8 mouse cellular contexts compared by ENCODE assay signal in the genomic region with DNA sequence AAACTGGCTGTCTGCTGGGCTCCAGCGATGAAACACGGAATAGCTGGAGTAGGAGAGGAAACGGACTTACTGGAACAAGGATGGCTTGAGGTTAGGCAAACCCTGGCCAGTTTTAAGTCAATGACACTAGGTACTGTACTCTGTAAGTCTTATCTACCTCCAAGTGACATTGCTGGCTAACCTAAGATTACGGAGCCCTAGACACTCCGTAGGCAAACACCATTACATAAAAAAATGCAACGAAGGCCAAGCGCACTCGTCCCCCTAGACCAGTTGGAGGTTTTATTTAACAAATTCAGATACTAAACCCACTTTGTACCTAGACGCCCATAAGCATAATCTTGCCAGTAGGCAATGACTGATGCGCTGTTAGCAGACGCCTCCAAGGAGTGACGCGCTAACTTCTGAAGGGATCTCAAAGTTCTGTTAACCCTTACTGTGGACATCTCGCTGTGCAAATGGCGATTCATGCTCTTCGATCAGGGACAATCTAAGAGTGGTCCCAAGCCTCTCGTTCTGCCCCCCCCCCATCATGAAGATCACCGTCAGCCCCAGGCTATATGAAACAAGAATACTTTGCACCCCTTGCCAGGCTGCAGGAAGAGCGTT. TPM values are rescaled to one million over a fixed set of nuclear protein-coding genes. Genes with fewer than 3 reads are reported as not detected.
DNase-seq lines count a peak whose midpoint lies in the region; ATAC-seq and TF ChIP-seq lines count a peak whose summit lies in the region.

No protein-coding gene starts in this region.

- peaks cover 6 to 11% of the 10 kb centered on the region in 2 experiments; a peak in 3 of 4 replicates for H3K36me3 ChIP-seq in MEL (ENCODE audit: control insufficient read depth in 1 of 2, insufficient read depth in 2 of 2, low read length in 2 of 2)
- no peaks in the 10 kb centered on the region for H3K36me3 ChIP-seq in embryonic facial prominence, embryonic 11.5 days (replicated peaks; ENCODE audit: control insufficient read depth, insufficient read depth, low read depth, low read length)
- H3K36me3 ChIP-seq in hindbrain, embryonic 14.5 days (replicated peaks; ENCODE audit: control insufficient read depth, insufficient read depth), result peaks cover 18% of the 10 kb centered on the region
- H3K36me3 ChIP-seq in limb, embryonic 15.5 days, result peaks cover 4% of the 10 kb centered on the region; the same call in 1 of the 2 replicates
- H3K36me3 ChIP-seq in myocyte (ENCODE audit: control insufficient read depth, insufficient read depth), result peaks cover 11% of the 10 kb centered on the region

- peak overlapping the region; percentile 91 for H3K9ac ChIP-seq in MEL (ENCODE audit: control insufficient read depth, low read depth, low read length, poor library complexity, severe bottlenecking)
- peak overlapping the region; percentile 80 for H3K9ac ChIP-seq in embryonic facial prominence, embryonic 11.5 days (replicated peaks; ENCODE audit: low read length)
- peak overlapping the region; percentile 70 for H3K9ac ChIP-seq in hindbrain, embryonic 14.5 days
- peak overlapping the region; percentile 49 for H3K9ac ChIP-seq in limb, embryonic 15.5 days

- peaks cover 3 to 5% of the 10 kb centered on the region in 2 experiments; a peak in 2 of 4 replicates for H3K4me1 ChIP-seq in MEL (ENCODE audit: control insufficient read depth in 1 of 2, insufficient read depth in 2 of 2, low read length in 2 of 2)
- no peaks in the 10 kb centered on the region for H3K4me1 ChIP-seq in embryonic facial prominence, embryonic 11.5 days (ENCODE audit: control insufficient read depth, insufficient read depth, low read length)
- H3K4me1 ChIP-seq in hindbrain, embryonic 14.5 days (replicated peaks; ENCODE audit: control insufficient read depth, insufficient read depth, low read length), result peaks cover 6% of the 10 kb centered on the region
- peaks cover 5% of the 10 kb centered on the region; the same call in 1 of the 2 replicates for H3K4me1 ChIP-seq in limb, embryonic 15.5 days

- peaks cover 24% of the 10 kb centered on the region for H3K79me2 ChIP-seq in MEL (ENCODE audit: control insufficient read depth, insufficient read depth, low read length, poor library complexity)
- peaks cover 22% of the 10 kb centered on the region for H3K79me2 ChIP-seq in myocyte (ENCODE audit: control insufficient read depth, insufficient read depth)

- TF ChIP-seq POLR2A in MEL (IDR thresholded peaks at IDR 0.05; ENCODE audit: control insufficient read depth in 1 of 2, insufficient read depth in 1 of 2, low read depth in 1 of 2, low read length in 2 of 2, poor library complexity in 1 of 2) (no peak), myocyte (IDR thresholded peaks at IDR 0.05; ENCODE audit: insufficient read length, low read depth) (no peak)

- peak overlapping the region; percentile 72 to 77 for H3K4me3 ChIP-seq in MEL (ENCODE audit: control insufficient read depth in 1 of 2, insufficient read depth in 1 of 2, low read depth in 2 of 2, low read length in 2 of 2)
- H3K4me3 ChIP-seq in embryonic facial prominence, embryonic 11.5 days (ENCODE audit: low read depth, low read length), result peak overlapping the region; percentile 57
- H3K4me3 ChIP-seq in hindbrain, embryonic 14.5 days (replicated peaks; ENCODE audit: low read length), result peak overlapping the region; percentile 57
- peak overlapping the region; percentile 50 for H3K4me3 ChIP-seq in limb, embryonic 15.5 days
- peak overlapping the region; percentile 94 for H3K4me3 ChIP-seq in myocyte

- TF ChIP-seq RAD21 in MEL (IDR thresholded peaks at IDR 0.05; ENCODE audit: low read depth, low read length), result no peak

- peak; percentile 8 for DNase-seq in kidney, adult 18-20 months
- no peak for DNase-seq in kidney, adult 11 months
- DNase-seq in MEL (ENCODE audit: low read depth, low spot score), result peak; percentile 51
- DNase-seq in embryonic facial prominence, embryonic 11.5 days (ENCODE audit: low spot score), result peak; percentile 38
- no peak for DNase-seq in hindbrain, embryonic 14.5 days (ENCODE audit: low spot score)

- ATAC-seq in embryonic facial prominence, embryonic 11.5 days (replicated peaks; ENCODE audit: insufficient number of reproducible peaks, low FRiP score, low TSS enrichment, low read depth), result peak; percentile 17; the same call in 1 of the 2 replicates
- ATAC-seq in hindbrain, embryonic 14.5 days (ENCODE audit: low FRiP score), result peak; percentile 13; the same call in 1 of the 2 replicates
- no peak for ATAC-seq in limb, embryonic 15.5 days (ENCODE audit: insufficient number of reproducible peaks, low FRiP score, low TSS enrichment, low read depth)
- no peak for ATAC-seq in monocyte, adult 5-6 weeks (replicated peaks; ENCODE audit: insufficient number of reproducible peaks, low FRiP score, low TSS enrichment, poor library complexity, severe bottlenecking)

- H3K4me2 ChIP-seq in embryonic facial prominence, embryonic 11.5 days (ENCODE audit: low read depth, low read length), result peak overlapping the region; percentile 62
- H3K4me2 ChIP-seq in hindbrain, embryonic 14.5 days (replicated peaks), result peak overlapping the region; percentile 66
- peak overlapping the region; percentile 50 for H3K4me2 ChIP-seq in limb, embryonic 15.5 days
- peak overlapping the region; percentile 81 for H3K4me2 ChIP-seq in myocyte (ENCODE audit: low read depth)

- WGBS in embryonic facial prominence, embryonic 11.5 days, result 16% methylated on average over 19 of the region's 19 CpGs
- WGBS in hindbrain, embryonic 14.5 days, result 15% methylated on average over 19 of the region's 19 CpGs
- WGBS in limb, embryonic 15.5 days, result 18% methylated on average over 19 of the region's 19 CpGs

- peak overlapping the region; percentile 95 for H3K27ac ChIP-seq in MEL (ENCODE audit: control insufficient read depth, low read depth, low read length)
- H3K27ac ChIP-seq in embryonic facial prominence, embryonic 11.5 days (replicated peaks; ENCODE audit: low read depth, low read length), result peak overlapping the region; percentile 10
- peak overlapping the region; percentile 88 for H3K27ac ChIP-seq in hindbrain, embryonic 14.5 days
- peak overlapping the region; percentile 88 for H3K27ac ChIP-seq in limb, embryonic 15.5 days

- no peaks in the 10 kb centered on the region for H3K9me3 ChIP-seq in MEL (replicated peaks; ENCODE audit: insufficient read depth, low read length)
- no peaks in the 10 kb centered on the region for H3K9me3 ChIP-seq in embryonic facial prominence, embryonic 11.5 days (replicated peaks; ENCODE audit: control insufficient read depth, low read length)
- H3K9me3 ChIP-seq in hindbrain, embryonic 14.5 days (ENCODE audit: control insufficient read depth, low read length), result no peaks in the 10 kb centered on the region
- no peaks in the 10 kb centered on the region for H3K9me3 ChIP-seq in limb, embryonic 15.5 days

- no peak for TF ChIP-seq CTCF in MEL (IDR thresholded peaks at IDR 0.05 in 2 of 3, conservative IDR thresholded peaks at IDR 0.05 in 1 of 3; ENCODE audit: control insufficient read depth in 1 of 3, insufficient read depth in 1 of 3, low read depth in 2 of 3, low read length in 3 of 3, poor library complexity in 1 of 3, severe bottlenecking in 1 of 3)

- no peaks in the 10 kb centered on the region for H3K27me3 ChIP-seq in MEL (ENCODE audit: control insufficient read depth in 1 of 2, insufficient read depth in 2 of 2, low read length in 2 of 2)
- no peaks in the 10 kb centered on the region for H3K27me3 ChIP-seq in embryonic facial prominence, embryonic 11.5 days (ENCODE audit: control insufficient read depth, insufficient read depth, low read length)
- H3K27me3 ChIP-seq in hindbrain, embryonic 14.5 days (ENCODE audit: control insufficient read depth, insufficient read depth, low read length), result no peaks in the 10 kb centered on the region
- H3K27me3 ChIP-seq in limb, embryonic 15.5 days, result no peaks in the 10 kb centered on the region
- H3K27me3 ChIP-seq in myocyte (ENCODE audit: control insufficient read depth, insufficient read depth, insufficient read length), result no peaks in the 10 kb centered on the region

- TF ChIP-seq EP300 in MEL (IDR thresholded peaks at IDR 0.05; ENCODE audit: low read depth in 1 of 2, low read length in 2 of 2), result no peak

- peak overlapping the region; percentile 55 for H3ac ChIP-seq in myocyte (ENCODE audit: control insufficient read depth, insufficient read length)

RNA-seq across cellular contexts. Expression of gene Rpl39, which starts 0.8 kb away (rescaled TPM):
- 1,123 and 1,279 TPM in 2 replicates for total RNA-seq in MEL (2012; rRNA removed)
- polyA plus RNA-seq in MEL (2012; ENCODE audit: insufficient read depth in 1 of 2, insufficient read length in 2 of 2, low read depth in 1 of 2, low replicate concordance in 2 of 2, missing spikeins in 1 of 2), result 1,000 to 10,000 TPM in 1 of 2 experiments, not detected in 1; 1,063 TPM
- 502 and 510 TPM in 2 replicates for polyA plus RNA-seq in embryonic facial prominence, embryonic 11.5 days (2014; fragmentation: Nextera tagmentation; extraction: Ambion mirVana)
- polyA plus RNA-seq in hindbrain, embryonic 14.5 days (2014; fragmentation: Nextera tagmentation; extraction: Ambion mirVana), result 293 and 367 TPM in 2 replicates
- polyA plus RNA-seq in limb, embryonic 15.5 days (2015; fragmentation: Nextera tagmentation; extraction: Ambion mirVana), result 405 and 591 TPM in 2 replicates
- 2,053 TPM for polyA plus RNA-seq in myocyte (2012; fragmentation: generic; extraction: Trizol)
- 1,433 to 1,582 TPM (median 1,501 TPM) in 3 replicates for total RNA-seq in monocyte, adult 5-6 weeks (2017)

RNA-seq across cellular contexts. Expression of gene Upf3b, which starts 25.7 kb away (rescaled TPM):
- total RNA-seq in MEL (2012; rRNA removed), result 13.0 and 14.0 TPM in 2 replicates
- polyA plus RNA-seq in MEL (2012; ENCODE audit: insufficient read depth in 1 of 2, insufficient read length in 2 of 2, low read depth in 1 of 2, low replicate concordance in 2 of 2, missing spikeins in 1 of 2), result 10 to 100 TPM in 1 of 2 experiments, not detected in 1; 25.0 TPM
- polyA plus RNA-seq in embryonic facial prominence, embryonic 11.5 days (2014; fragmentation: Nextera tagmentation; extraction: Ambion mirVana), result 18.5 and 18.9 TPM in 2 replicates
- 20.6 and 23.4 TPM in 2 replicates for polyA plus RNA-seq in hindbrain, embryonic 14.5 days (2014; fragmentation: Nextera tagmentation; extraction: Ambion mirVana)
- polyA plus RNA-seq in limb, embryonic 15.5 days (2015; fragmentation: Nextera tagmentation; extraction: Ambion mirVana), result 14.9 and 15.0 TPM in 2 replicates
- polyA plus RNA-seq in myocyte (2012; fragmentation: generic; extraction: Trizol), result 2.8 TPM
- 27.2 to 44.4 TPM (median 41.0 TPM) in 3 replicates for total RNA-seq in monocyte, adult 5-6 weeks (2017)

RNA-seq across cellular contexts. Expression of gene Sowahd, which starts 35.8 kb away (rescaled TPM):
- total RNA-seq in MEL (2012; rRNA removed), result not detected in 2 replicates
- not detected for polyA plus RNA-seq in MEL (2012; ENCODE audit: insufficient read depth in 1 of 2, insufficient read length in 2 of 2, low read depth in 1 of 2, low replicate concordance in 2 of 2, missing spikeins in 1 of 2)
- polyA plus RNA-seq in embryonic facial prominence, embryonic 11.5 days (2014; fragmentation: Nextera tagmentation; extraction: Ambion mirVana), result not detected in 2 replicates
- polyA plus RNA-seq in hindbrain, embryonic 14.5 days (2014; fragmentation: Nextera tagmentation; extraction: Ambion mirVana), result not detected in 2 replicates
- not detected in 2 replicates for polyA plus RNA-seq in limb, embryonic 15.5 days (2015; fragmentation: Nextera tagmentation; extraction: Ambion mirVana)
- polyA plus RNA-seq in myocyte (2012; fragmentation: generic; extraction: Trizol), result not detected
- total RNA-seq in monocyte, adult 5-6 weeks (2017), result not detected in 3 replicates

RNA-seq across cellular contexts. Expression of gene Nkap, which starts 42.2 kb away (rescaled TPM):
- 9.1 and 10.5 TPM in 2 replicates for total RNA-seq in MEL (2012; rRNA removed)
- polyA plus RNA-seq in MEL (2012; ENCODE audit: insufficient read depth in 1 of 2, insufficient read length in 2 of 2, low read depth in 1 of 2, low replicate concordance in 2 of 2, missing spikeins in 1 of 2) (10 to 100 TPM in 1 of 2 experiments, not detected in 1; 14.5 TPM), myocyte (2012; fragmentation: generic; extraction: Trizol) (2.3 TPM)
- 14.9 and 19.7 TPM in 2 replicates for polyA plus RNA-seq in embryonic facial prominence, embryonic 11.5 days (2014; fragmentation: Nextera tagmentation; extraction: Ambion mirVana)
- 23.5 and 23.8 TPM in 2 replicates for polyA plus RNA-seq in hindbrain, embryonic 14.5 days (2014; fragmentation: Nextera tagmentation; extraction: Ambion mirVana)
- polyA plus RNA-seq in limb, embryonic 15.5 days (2015; fragmentation: Nextera tagmentation; extraction: Ambion mirVana), result 13.8 and 14.4 TPM in 2 replicates
- total RNA-seq in monocyte, adult 5-6 weeks (2017), result 31.6 to 37.5 TPM (median 35.5 TPM) in 3 replicates

Comparison
In these comparisons a context has a peak if more than half of its experiments do, and no peak if none do; other contexts are left out.
1. DNase-seq: peak in kidney, adult 18-20 months (single experiment), MEL (single experiment) and embryonic facial prominence, embryonic 11.5 days (single experiment); none in kidney, adult 11 months (single experiment) and hindbrain, embryonic 14.5 days (single experiment).
2. H3K27ac ChIP-seq: peak in every context shown above with its lines; median percentile 95 in MEL; 88 in hindbrain, embryonic 14.5 days; 88 in limb, embryonic 15.5 days; 10 in embryonic facial prominence, embryonic 11.5 days.
3. ATAC-seq: peak in embryonic facial prominence, embryonic 11.5 days (single experiment) and hindbrain, embryonic 14.5 days (single experiment); none in limb, embryonic 15.5 days (single experiment) and monocyte, adult 5-6 weeks (single experiment).
4. Peak in every context shown above with its lines, with median percentiles within 50 percentile points of each other: H3K4me3 ChIP-seq, H3K9ac ChIP-seq and H3K4me2 ChIP-seq.